Mouse (Mus musculus) lung, postnatal 10 days (tissue): ENCODE data around the gene Ctsl.

Source experiments
- DNase-seq: peaks from one replicate; pipeline ENCODE4 v3.0.0; 2021

Gene Ctsl

DNA sequence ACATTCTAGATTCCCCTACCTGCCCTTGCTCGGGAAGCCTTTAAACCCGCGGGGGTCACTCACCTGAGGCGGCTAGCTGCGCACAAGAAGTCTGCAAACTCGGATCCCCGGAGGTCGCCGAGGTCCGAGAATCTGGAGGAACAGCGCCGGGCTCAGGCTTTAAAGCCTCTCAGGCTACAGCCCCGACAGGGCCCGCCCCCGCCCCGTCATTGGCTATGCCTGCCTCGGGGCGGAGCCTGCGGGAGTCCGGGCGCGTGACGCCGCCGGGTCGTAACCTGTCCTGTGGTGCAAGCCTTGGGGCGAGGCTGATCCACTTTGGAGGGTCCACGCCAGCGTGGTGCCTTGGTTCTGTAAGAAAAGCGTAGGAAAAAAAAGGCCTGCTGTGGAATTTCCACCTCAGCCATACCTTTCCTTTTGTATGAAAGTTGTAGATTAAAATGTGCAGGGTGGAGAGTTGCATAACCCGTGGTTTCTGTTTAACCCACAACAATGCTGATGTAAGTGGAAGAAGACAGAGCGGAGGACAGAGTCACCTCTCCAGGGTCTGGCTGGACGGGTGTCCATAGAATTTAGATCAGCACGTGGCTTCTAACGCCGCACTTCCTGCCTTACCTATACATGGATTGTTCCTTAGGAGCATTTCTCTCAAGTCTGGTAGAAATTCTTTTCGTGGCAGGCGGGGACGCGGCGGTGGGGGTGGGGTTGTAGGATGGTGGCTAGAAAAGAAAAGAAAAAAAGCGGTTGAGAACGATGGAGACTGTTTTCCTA, at the start of gene Ctsl:
Gene Ctsl (minus strand): TSS at position 718 of the 768 bp plus-strand sequence.
- DNase-seq = peak; percentile 95

- peak; percentile 57 for DNase-seq
These were observed 46.4 kb upstream of the Ctsl start for GRCm38 (mm10) chr13:64416955-64417601.

- no peak for DNase-seq
These were observed 45.0 kb upstream of the Ctsl start for GRCm38 (mm10) chr13:64415659-64416058.

DNA sequence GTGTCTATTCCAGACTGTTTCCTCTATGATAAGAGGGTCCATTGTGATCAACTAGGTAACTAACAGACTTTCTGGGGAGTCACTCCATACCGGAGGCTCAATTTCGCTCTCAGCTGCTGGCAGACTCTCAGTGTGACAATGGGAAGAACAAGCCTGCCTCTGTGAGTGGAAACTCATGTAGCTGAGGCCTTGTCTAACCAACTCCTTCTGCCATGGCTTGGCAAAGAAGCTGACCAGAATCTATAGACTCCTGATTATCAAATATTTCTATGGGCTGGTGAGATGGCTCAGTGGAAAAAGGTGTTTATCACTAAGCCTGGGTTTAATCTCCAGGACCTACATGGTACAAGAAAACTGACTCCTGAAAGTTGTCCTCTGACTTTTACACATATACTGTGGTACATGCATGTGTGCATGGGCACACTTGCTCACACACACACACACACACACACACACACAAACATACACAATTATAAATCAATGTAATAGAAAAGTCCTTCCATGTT, 42.1 kb upstream of the Ctsl start:
- DNase-seq = no peak

- DNase-seq = no peak
These were observed 40.6 kb upstream of the Ctsl start for GRCm38 (mm10) chr13:64411282-64411681.

GRCm38 (mm10) chr13:64410604-64411003, 39.9 kb upstream of the Ctsl start:
- DNase-seq = no peak

- DNase-seq = no peak
These were observed 37.3 kb upstream of the Ctsl start for GRCm38 (mm10) chr13:64407992-64408391.

DNA sequence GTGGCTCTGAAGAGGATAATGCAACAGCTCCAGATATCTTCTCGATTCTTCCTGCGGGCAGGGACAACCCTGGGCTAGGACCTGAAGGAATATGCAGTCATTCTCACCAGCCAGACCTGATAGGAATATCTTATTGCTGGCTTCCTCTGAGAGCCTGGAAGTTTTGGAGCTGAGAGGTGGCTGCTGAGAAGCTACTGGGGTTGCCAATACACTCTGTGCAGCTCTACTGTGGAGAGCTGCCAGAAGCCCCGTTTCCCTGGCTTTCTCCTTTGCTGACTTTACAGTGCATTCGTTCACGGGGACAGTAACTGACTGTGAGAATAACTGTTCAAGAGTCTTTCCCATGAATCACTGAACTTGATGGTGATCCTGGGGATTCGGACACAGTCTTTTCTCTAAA, 34.9 kb upstream of the Ctsl start:
- peak; percentile 33 for DNase-seq

DNA sequence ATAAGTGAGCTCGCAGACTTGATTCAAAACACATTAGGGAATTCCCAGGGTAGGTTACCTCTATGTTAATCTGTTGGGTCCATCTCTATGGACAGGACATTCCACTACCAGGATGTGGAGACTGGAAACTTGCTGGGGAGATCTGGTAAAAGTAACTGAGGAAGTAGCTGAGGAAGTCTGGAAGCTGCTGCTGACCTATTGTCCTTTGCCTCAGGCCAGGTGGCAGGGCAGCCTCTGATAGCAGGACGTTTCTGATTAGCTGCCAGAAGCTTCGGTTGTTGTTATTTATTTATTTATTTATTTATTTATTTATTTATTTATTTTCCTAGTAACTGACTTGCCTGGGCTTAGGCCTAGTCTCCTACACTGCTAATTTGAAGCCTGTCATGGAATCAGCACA, 32.8 kb upstream of the Ctsl start:
- DNase-seq = no peak

DNA sequence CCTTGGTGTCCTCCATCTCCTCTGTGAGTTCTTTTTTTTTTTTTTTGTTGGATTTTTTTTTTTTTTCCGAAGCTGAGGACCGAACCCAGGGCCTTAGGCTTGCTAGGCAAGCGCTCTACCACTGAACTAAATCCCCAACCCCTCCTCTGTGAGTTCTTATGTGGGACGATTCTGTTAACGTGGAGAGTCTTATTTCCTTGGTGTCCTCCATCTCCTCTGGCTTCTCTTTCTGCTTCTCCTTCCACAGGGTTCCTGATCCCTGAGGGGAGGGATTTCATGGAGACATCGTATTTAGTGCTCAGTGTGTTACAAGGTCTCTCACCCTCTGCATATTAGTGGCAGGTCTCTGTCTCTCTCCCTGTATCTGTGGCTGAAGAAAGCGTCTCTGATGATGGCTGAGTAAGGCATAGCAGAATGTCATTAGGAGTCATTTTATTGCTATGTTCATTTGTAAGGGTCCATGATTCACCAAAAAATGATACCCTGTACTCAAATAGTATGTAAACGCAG, 32.3 kb upstream of the Ctsl start:
- no peak for DNase-seq

DNA sequence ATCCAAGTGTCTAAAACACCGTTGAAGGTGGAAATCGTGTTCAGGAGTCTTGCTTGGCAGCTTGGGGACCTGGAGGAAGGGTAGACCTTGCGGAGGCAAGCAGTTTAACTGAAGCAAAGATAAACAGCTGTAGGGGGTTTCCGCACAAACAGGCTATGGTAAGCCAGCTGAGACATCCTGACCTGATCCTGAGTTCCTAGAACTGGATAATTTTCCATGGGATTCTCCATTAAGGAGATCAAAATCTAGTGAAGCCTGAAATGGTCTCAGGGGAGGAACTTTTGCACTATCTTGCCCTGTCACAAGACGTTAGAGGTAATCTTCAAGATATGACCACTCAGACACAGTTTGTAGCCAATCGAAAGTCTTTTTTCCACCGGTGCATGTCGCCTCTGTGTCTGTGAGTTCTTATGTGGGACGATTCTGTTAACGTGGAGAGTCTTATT, 31.8 kb upstream of the Ctsl start:
- no peak for DNase-seq

DNA sequence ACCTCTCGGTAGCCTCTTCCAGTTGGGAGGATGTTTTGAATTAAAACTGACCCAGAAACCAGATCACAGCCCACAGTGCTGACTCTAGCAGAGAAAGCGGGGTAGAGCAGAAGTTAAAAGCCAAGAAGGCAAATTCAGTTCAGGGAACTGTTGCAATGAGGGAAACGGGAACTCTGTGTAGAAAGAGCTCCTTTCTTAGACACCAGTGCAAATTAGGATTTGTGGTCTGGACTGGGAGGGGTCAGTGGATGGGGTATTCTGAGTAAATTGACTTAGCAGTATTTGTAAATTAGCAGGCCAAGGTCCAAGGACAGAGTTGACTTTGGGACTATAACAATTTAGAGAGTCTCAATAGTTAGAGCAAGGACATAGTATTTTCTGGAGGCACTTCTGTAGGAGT, 31.3 kb upstream of the Ctsl start:
- peak; percentile 24 for DNase-seq

- DNase-seq = peak; percentile 77
These were observed 30.2 kb upstream of the Ctsl start for GRCm38 (mm10) chr13:64400801-64401361.

- no peak for DNase-seq
These were observed 29.2 kb upstream of the Ctsl start for GRCm38 (mm10) chr13:64399906-64400305.

DNA sequence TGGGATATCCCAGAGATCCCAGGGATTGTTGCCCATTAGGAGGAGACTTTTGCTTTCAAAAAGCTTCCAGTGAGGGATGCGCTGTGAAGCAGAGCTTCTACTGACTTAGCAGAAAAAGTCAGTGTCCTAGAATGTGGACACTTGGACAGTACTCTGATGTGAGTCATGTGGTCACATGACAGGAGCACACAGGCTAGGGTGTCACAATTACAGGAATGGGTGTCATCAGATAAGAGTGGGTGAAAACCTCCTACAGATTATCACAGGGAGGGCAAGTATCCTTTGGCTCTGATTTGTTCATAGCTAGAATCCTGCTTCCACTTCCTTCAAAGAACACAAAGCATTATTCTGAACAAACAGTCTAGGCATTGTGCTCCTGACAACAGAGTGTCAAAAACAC, 27.4 kb upstream of the Ctsl start:
- no peak for DNase-seq

GRCm38 (mm10) chr13:64396979-64397378, 26.3 kb upstream of the Ctsl start:
- DNase-seq = no peak

- DNase-seq = no peak
These were observed 17.7 kb upstream of the Ctsl start for GRCm38 (mm10) chr13:64388415-64388814.

GRCm38 (mm10) chr13:64386048-64386447, 15.4 kb upstream of the Ctsl start:
- no peak for DNase-seq

GRCm38 (mm10) chr13:64384937-64385336, 14.2 kb upstream of the Ctsl start:
- DNase-seq = no peak

- DNase-seq = no peak
These were observed 9.6 kb upstream of the Ctsl start for GRCm38 (mm10) chr13:64380251-64380650.

DNA sequence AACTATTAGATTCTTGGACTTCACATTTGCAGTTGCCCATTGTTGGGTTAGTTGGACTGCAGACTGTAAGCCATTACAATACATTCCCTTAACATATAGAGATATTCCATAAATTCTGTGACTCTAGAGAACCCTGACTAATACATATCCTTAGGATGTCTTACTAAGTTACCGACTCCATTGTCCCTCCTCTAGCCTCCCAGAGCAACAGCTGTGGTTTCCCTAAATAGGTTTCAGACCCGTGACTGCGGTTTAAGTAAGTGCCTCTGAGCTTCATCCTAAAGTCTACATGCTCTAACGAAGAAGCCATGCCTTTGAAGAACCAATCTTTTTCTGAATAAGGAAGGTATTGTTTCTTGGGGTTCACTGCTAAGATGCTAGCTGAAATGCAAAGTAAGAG, 7.9 kb upstream of the Ctsl start:
- no peak for DNase-seq

- DNase-seq = no peak
These were observed 5.8 kb upstream of the Ctsl start for GRCm38 (mm10) chr13:64376472-64376871.

GRCm38 (mm10) chr13:64375160-64375559, 4.5 kb upstream of the Ctsl start:
- no peak for DNase-seq

DNA sequence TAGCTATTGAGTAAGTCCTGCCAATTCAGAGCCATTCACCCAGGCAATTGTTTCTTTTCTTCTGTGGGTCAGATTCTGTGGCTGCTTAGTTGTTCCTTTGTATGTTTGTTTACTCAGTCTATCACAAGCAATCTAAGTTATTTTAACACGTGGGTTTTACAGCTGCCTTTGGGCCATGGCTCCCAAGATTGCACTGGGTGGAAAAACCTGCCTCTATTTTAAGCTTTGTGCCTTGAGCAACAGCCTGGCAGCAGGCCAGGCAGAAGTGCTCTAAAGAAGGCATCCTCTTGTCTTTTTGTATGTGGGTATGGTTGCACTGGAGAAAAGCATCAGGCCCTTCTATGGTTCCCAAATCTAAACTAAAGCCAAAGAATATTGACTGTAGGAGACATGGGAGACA, 3.0 kb upstream of the Ctsl start:
- DNase-seq = no peak
